Mouse (Mus musculus): ENCODE results near the gene Lgalsl.

Lgalsl gene

DNA sequence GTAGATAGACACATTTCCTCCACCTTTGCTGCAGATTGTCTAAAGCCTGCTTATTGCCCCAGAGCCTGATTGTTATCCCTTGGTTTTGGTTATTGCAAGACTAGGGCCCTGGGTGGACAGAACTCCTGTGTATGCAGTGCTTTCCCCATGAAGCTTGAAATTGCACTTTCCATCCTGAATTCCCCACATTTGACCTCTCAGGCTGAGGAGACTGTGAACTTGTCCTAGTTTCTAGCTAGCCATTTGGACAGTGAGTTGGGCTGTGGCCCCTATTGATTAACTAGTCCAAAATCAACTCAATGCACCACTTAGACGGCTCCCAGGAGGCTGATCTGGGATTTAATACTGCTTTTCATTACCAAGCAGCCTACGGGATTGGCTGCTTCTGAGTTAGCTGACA, 6.9 kb downstream of the Lgalsl start:
- in situ Hi-C loops (cut with MboI, MseI) = no loop called here

GRCm38 (mm10) chr11:20823301-20823700, 7.6 kb downstream of the Lgalsl start:
- in situ Hi-C loops (cut with MboI, MseI) = no loop called here

DNA sequence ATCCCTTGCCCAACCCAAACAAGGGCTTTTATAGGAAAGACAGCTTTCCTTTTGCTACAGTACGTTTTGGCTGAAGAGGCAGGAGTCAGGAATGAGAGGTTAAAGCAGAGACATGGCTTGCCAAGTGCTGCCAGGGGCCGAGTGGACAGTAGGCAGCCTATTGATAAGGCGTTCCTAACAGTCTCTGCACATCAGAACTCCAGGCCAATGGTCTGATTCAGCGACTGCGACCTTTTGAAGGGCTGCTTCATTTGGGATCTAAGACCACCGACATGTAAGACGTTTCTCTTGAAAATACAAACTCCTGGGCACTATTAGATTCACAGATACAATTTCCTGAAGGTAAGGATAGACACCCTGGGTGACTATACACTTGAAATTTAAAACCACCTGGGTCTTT, 9.5 kb downstream of the Lgalsl start:
- in situ Hi-C loops (cut with MboI, MseI) = no loop called here

DNA sequence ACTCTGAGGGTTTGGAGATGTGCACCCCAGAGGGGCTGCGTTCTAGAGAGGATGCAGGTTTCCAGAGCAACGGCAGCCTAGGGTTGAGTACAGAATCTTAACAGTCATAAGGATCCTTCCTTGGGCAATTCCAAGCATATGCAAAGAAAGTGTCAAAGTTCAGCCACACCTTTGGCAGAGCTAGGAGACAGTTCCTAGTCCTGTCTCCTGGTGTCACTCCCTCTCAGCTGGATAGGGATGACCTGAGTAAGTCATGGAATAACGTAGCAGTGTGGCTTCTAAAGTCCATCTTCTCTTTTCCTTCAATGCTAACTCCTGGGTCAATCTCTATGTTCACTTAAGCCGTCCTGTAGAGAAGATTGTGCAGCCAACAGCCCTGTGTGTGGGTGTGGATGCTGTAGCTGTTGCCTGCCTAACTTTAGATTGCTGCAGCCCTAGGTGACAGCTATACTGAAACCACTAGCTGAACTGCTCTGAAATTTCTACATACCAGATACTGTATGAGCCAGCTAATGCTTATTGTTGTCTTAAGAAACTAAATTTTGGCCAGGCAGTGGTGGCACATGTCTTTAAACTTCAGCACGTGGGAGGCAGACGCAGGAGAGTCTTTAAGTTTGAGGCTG, 16.8 kb downstream of the Lgalsl start:
- in situ Hi-C loops (cut with MboI, MseI) = no loop called here

GRCm38 (mm10) chr11:20812153-20812887, 18.5 kb downstream of the Lgalsl start:
- in situ Hi-C loops (cut with MboI, MseI) = no loop called here

- in situ Hi-C loops (cut with MboI, MseI) = no loop called here
Observed at GRCm38 (mm10) chr11:20806659-20807058, 24.2 kb downstream of the Lgalsl start.

DNA sequence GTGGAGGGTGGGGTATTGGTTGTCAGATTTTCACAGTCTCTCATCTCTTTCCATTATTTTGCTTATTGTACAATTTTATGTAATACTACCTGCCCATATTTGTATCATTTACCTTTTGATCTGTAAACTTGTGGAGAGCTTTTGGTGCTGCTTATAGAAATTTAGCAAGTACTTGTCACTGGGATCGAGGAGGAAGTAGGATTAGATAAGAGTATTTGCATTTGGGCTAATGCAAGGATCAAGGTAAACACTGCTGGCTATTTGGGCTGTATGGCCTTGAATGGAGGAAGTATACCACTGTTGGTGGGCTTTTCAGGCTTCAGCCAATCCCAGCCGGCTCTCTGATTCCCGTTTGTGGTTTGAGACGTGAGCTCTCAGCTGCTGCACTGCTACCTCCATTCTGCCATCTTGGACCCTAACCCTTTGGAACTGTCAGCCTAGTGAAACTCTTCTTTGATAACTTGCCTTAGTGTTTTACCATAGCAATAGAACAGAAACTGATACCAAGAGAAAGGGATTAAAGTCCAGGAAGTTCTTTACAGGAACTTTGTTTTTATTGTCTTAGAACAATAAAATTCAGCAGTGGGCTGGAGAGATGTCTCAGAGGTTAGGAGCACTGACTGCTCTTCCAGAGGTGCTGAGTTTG, 25.1 kb downstream of the Lgalsl start:
- in situ Hi-C loops (cut with MboI, MseI) = no loop called here

- in situ Hi-C loops (cut with MboI, MseI) = no loop called here
Observed at GRCm38 (mm10) chr11:20804416-20804815, 26.4 kb downstream of the Lgalsl start.

DNA sequence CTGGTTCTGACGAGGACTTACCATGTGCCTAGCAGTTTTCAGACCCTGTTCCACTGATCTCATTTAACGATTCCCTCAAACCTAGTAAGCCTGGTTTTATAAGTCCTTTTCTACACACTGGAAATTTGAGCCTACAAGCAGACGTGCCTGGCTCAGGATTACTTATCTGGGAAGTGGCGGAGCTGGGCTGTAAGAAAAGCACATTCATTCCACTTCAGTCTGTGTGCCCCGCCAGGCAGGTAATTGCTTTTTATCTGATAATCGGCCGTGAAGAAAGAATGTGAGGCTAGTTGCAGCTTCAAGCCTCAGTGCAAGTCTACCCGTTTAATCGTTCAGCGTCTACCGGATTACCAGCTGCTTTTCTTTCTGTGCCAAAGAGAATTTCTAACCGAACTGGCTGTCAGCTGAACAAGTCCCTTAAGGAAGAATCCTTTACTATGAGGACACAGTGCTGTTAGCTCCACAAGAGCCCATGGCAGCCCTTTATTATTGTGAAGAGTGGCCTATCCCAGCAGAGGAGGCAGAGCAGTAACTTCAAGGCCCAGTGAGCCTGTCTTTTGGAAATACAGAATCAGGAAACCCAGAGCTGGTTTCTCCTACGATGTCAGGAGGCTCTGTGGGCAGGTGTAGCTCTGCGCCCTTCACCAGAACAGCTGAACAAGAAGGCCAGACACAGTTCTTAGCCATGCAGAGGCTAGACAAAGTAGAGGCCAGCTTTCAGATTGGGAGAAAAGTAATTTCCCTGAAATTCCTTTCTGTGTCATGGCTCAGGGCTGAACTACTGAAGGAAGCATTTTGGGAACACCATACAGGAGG, 30.4 kb downstream of the Lgalsl start:
- in situ Hi-C loops (cut with MboI, MseI) = no loop called here

DNA sequence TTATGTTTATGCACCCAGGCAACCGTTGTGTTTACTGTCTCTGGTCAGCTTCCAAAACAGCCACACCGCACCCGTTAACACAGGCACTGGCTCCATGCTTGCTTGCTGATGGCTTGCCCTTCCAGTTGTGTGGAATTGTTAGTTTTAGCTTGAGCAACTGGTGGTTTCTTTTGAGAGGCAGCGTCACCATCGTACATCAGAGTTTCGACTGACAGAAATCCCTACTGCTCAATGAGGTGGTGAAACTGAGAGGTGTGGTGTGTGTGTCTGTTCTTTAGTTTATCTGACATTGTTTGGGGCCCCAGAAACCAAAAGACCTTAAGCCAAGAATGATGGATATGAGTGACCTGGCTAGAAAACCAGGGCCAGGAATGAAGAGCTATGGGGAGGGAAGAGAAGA, 33.0 kb downstream of the Lgalsl start:
- in situ Hi-C loops (cut with MboI, MseI) = loop anchor here (5.0 to 25.0 kb wide), 3 partner anchors 114 to 664 kb away; no protein-coding TSS in a partner anchor

GRCm38 (mm10) chr11:20795466-20795865, 35.4 kb downstream of the Lgalsl start:
- in situ Hi-C loops (cut with MboI, MseI) = loop anchor here (5.0 to 25.0 kb wide), 3 partner anchors 117 to 667 kb away; no protein-coding TSS in a partner anchor

GRCm38 (mm10) chr11:20794913-20795254, 36.0 kb downstream of the Lgalsl start:
- in situ Hi-C loops (cut with MboI, MseI) = loop anchor here (5.0 to 25.0 kb wide), 3 partner anchors 117 to 667 kb away; no protein-coding TSS in a partner anchor

DNA sequence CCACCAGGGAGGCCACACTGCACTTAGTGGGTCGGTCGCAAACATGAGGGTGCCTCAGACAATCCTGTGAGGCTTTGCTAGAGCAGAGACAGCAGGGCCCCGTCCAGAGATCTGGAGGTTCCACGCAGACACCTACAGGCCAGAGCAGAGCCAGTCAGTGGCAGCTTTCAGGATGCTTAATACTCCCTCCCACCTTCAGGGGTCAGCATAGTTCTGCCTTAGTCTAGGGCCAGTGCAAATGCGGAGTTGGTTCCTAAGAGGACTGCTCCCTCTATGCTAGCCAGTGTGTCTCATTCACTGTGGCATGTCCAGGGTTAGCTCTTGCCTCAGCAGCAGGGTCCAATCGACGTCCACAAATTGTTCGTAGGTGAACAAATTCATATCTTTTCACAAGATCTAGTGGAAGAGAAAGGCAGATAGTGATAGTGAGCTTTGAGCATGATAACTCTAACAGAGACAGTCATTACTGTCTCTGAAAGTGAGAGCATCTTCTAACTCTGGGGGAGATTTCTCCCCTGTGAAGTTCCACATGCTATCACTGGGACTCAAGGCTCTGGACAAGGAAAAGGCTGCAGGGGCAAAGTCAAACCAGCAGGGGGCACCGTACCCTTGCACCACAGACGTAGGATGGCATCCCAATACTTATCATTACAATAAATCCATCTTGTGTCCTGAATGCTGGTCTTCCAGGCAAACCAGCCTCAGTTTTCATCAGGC, 36.5 kb downstream of the Lgalsl start:
- in situ Hi-C loops (cut with MboI, MseI) = loop anchor here (10.0 to 25.0 kb wide), 2 partner anchors 390 to 668 kb away; no protein-coding TSS in a partner anchor

- in situ Hi-C loops (cut with MboI, MseI) = loop anchor here (10.0 to 25.0 kb wide), 2 partner anchors 391 to 669 kb away; no protein-coding TSS in a partner anchor
Observed at GRCm38 (mm10) chr11:20793676-20794075, 37.2 kb downstream of the Lgalsl start.

DNA sequence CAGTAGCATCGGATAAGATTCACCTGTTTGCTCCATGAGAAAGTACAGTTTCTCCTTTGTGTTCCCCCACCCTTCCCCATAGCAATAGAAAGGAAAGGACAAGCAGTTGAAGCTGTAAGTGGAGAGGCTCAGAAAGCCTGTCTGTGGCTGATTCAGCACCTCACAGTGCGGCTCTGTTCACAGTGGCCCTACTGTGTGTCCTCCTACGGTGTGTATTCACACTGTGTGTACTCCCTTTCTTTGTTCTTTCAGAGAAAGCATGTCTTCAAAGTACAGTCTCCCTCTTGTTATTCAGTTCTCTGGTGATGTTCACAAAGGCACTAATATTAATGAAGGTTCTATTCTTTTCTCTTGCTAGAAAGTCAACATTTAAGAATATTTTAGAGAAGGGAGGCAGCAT, 38.2 kb downstream of the Lgalsl start:
- in situ Hi-C loops (cut with MboI, MseI) = loop anchor here (10.0 to 25.0 kb wide), 2 partner anchors 392 to 670 kb away; no protein-coding TSS in a partner anchor

DNA sequence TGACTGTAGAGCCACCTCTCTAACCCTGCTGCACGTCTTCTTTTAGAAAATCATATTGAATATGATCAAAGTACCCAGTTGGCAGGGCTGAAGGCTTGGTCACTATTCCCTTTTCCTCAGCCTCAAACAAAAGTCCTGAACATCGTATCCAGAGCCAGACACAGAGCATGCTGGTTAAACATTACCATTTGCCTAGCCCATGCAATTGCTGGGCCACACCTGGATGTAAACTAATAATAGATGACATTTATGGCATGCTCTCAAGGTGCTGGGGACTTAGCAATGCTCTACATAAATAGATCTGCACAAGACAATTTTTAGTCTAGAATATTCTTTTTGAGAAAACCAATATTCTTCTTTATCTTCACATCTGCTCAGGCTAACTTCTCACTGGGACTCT, 39.5 kb downstream of the Lgalsl start:
- in situ Hi-C loops (cut with MboI, MseI) = loop anchor here (10.0 to 25.0 kb wide), 2 partner anchors 393 to 671 kb away; no protein-coding TSS in a partner anchor

DNA sequence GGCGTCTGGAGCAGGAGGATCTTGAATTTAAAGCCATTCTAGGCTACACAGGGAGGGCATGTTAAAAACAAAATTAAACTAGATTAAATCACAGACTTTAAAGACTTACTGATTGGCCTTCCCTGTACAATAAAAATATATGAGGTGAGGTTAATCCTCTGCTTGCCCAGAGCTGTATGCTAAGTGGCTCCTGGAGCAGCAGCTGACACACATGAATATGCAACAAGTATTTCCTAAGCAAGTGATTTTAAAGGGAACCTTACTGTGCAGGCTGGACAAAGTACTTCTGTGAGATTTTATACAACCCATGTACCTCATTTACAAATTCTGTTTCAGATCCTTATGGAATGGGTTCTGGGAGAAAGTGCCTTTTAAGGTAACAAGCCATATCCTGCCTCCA, 41.8 kb downstream of the Lgalsl start:
- in situ Hi-C loops (cut with MboI, MseI) = loop anchor here (25.0 kb wide), 1 partner anchor 673 kb away; no protein-coding TSS in a partner anchor

DNA sequence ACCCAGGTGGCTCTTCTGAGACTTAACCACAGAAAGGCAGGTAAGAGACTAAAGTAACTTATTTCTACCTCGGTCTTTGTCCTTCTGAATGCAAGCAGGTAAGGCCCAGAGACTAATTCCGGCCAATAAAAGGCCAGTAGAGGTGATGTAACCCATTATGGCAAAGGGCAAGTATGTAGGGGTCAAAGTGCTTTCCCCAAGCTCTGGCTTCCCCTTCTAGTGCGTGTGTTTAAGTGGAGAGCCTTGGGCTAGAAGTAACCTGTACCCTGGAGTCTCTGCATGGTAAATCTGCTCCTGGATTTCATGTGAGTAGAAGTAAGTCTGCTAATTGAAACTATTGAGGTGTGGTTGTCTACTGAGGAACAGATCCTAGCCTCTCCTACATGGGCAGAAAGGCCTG, 42.8 kb downstream of the Lgalsl start:
- in situ Hi-C loops (cut with MboI, MseI) = loop anchor here (25.0 kb wide), 1 partner anchor 674 kb away; no protein-coding TSS in a partner anchor

GRCm38 (mm10) chr11:20786191-20786590, 44.7 kb downstream of the Lgalsl start:
- in situ Hi-C loops (cut with MboI, MseI) = loop anchor here (25.0 kb wide), 1 partner anchor 676 kb away; no protein-coding TSS in a partner anchor

DNA sequence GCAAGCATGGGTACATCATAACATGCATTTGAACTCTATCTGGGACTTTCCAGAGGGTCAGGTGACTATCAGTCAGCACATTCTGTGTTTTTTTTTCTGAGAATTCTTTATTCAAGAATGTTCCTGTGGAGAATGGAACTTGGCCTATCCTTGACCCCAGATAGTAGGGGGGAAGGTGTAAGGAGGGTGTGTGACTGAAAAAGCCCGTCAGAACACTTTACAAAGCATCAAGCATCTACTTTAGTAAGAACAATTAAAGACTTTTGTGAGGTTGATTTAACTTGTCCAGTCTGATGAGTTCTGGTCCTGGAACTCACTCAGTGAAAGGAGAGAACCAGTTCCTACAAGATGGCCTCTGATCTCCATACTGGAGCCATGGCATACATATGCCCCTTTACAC, 45.7 kb downstream of the Lgalsl start:
- in situ Hi-C loops (cut with MboI, MseI) = loop anchor here (25.0 kb wide), 1 partner anchor 677 kb away; no protein-coding TSS in a partner anchor

Data from T-helper 1 cell (primary cell).